Mouse (Mus musculus) embryonic fibroblast, embryonic 13.5 days (primary cell): ENCODE measurements at regions not wholly inside any gene's neighbourhood (a gene's known extent, or its start where the extent isn't known, plus 50 kb on each side); places are given as distances from the start of the nearest gene placed in this dataset.

ENCODE experiments used
- CTCF ChIP-seq: IDR thresholded peaks from 2 replicates; pipeline ENCODE4 v1.5.1; 2011; ENCODE audit warnings: mild to moderate bottlenecking, control low read depth, low read length, moderate library complexity, borderline replicate concordance; ENCODE audit not compliant: insufficient read depth
- POLR2A ChIP-seq: IDR thresholded peaks from 2 replicates; pipeline ENCODE4 v1.6.1; 2011; ENCODE audit warnings: low read depth, mild to moderate bottlenecking, control low read depth, low read length, moderate library complexity

DNA sequence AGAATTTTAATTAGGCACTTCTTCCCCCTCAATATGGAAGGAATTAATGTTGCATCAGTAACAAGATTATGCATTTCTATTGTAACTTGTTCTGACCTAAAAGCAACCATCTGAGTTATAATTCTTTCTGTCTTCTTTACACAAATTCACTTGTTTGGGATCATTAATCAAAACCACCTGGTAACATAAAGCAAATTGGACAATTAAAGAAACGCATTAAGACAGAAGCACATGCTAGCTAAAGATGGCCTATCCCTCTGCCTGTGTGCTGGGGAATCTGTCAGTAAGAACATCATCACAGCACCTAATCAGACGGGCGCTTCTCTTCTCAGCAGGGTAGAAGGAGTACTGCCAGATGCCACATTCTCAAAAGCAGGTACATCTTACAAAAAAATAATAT, 553.7 kb upstream of the Map3k7 start:
- TF ChIP-seq CTCF (no peak), POLR2A (no peak)
